Mouse (Mus musculus) embryo, embryonic 10.5 days (tissue): ENCODE results near the gene Cspg5.

Experiments used
- DNase-seq: peaks from one replicate; pipeline ENCODE4 v3.0.0-alpha.2; 2015; ENCODE audit warnings: low spot score

Gene Cspg5

GRCm38 (mm10) chr9:110250776-110251175, 7.2 kb downstream of the Cspg5 start:
- no peak for DNase-seq

GRCm38 (mm10) chr9:110255407-110256019, 11.9 kb downstream of the Cspg5 start:
- peak; percentile 85 for DNase-seq

GRCm38 (mm10) chr9:110258646-110259045, 15.1 kb downstream of the Cspg5 start:
- DNase-seq: no peak

DNA sequence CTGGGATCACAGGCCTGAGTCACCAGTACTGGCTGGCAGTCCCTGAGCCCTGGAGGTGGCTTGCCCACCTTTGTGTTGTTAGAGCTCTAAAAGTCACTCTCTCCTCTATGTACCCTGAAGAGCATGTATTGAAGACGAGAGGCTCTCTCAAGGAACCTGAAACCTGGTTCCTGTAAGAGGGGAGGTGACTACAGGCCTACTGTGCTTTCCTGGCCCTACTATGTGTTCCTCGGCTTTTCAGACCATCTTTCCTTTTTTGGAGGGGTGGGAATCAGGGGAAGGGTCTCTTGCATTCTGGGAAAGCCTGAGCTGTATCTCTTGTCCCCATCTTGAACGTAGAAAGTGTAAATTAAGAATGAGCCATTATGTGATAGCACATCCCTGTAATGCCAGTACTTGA, 15.5 kb downstream of the Cspg5 start:
- DNase-seq: no peak

GRCm38 (mm10) chr9:110263181-110263580, 19.6 kb downstream of the Cspg5 start:
- no peak for DNase-seq

GRCm38 (mm10) chr9:110264991-110265390, 21.4 kb downstream of the Cspg5 start:
- no peak for DNase-seq

DNA sequence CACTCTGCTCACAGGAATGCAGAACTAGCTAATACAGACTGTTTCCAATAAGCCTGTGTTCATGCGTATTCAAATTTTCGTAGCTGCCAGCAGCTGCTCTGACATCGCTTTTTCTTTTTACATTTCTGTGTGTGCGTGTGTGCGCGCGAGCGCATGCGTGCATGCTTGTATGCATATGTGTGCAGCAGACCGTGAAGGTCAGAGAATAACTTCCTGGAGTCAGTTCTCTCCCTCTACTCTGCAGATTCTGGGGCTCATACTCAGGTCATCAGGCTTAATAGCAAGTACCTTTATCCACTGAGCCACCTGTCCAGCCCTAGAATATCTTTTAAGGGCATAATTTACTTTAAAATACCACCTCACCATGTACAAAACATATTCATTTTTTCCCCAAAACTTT, 24.8 kb downstream of the Cspg5 start:
- no peak for DNase-seq

DNA sequence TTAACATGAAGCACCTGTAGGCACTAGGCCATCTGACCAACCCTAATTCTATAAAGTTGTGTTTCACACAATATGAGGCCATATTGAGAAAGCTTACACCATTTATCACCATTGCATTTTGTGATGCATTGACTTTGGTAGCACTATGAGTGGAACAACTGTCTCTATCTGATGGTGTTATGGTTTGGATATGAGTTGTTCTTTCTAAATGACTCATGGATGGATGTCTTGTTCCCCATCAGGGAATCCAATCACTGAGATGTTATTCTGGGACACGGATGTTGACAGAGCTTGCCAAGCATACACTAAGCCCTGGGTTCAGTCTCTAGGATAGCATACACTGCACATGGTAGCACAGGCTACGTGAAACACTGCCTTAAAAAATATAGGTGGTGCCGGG, 28.7 kb downstream of the Cspg5 start:
- no peak for DNase-seq

DNA sequence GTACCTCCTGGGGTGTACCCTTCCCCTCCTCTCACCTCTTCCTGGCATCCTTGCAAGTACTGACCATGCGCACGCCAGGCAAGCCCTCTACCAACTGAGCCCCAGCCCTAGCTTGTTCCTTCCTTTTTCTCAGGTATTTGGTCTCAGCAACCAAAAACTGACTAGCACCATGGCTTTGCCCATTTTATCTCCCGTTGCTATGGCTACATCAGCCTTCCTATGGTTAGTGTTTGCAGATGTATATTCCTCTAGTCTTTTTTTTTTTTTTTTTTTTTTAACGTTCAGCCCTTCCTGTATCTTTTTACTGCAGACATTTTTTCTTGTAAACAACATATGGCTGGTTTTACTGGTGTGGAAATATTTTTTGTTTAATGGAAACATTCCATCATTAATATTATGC, 29.9 kb downstream of the Cspg5 start:
- DNase-seq: no peak

- no peak for DNase-seq
Measured at GRCm38 (mm10) chr9:110275882-110276281, 32.3 kb downstream of the Cspg5 start.

GRCm38 (mm10) chr9:110277431-110277881, 33.9 kb downstream of the Cspg5 start:
- no peak for DNase-seq

DNA sequence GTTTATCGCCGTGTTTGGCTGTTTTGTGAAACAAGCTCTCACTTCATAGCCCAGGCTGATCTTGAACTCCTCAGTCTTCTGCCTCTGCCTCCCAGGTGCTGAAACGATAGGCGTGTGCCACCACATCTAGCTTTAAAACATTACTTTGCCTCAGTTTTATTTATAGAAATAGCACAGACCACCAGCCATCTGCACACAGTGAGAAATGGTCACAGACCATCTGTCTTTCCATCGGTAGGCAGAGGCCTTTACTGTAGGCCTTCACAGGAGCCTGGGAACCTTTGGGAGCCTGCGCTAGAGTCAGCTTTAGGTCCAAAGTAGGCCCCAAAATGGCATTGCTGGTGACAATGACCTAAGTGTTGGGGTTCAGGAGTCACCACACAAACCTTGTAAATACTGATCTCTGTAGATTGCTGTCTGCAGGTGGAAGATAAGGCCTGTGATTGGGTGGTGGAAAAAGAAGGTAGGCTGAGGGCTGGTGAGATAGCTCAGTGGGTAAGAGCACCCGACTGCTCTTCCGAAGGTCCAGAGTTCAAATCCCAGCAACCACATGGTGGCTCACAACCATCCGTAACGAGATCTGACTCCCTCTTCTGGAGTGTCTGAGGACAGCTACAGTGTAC, 40.6 kb downstream of the Cspg5 start:
- DNase-seq: no peak

DNA sequence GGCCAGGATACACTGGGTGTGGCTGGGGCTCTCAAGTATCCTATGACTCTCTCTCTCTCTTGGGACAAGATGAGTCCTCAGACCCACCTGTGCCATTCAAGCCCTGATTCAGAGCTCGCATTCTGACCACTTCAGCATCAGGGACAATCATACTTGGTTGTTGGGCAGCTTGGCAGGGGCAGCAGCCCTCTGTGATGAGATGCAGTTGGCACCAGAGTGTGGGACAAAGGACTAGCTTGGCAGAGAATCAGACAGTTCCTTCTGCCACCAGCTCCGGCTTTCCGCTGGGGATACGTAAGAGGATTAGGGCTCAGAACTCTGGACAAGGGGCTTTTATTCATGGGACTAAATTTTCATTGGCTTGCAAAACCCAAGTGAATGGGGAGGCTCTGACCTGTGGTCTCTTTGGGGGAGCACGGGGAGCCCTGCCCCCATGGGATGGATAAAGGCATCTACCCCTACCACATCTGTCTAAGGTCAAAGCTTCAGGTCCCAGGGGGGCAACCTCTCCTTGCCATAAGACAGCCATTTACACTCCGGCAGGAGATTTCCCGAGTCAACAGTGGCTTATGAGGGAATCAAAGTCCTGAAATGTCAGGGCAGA, 43.8 kb downstream of the Cspg5 start:
- DNase-seq: no peak

DNA sequence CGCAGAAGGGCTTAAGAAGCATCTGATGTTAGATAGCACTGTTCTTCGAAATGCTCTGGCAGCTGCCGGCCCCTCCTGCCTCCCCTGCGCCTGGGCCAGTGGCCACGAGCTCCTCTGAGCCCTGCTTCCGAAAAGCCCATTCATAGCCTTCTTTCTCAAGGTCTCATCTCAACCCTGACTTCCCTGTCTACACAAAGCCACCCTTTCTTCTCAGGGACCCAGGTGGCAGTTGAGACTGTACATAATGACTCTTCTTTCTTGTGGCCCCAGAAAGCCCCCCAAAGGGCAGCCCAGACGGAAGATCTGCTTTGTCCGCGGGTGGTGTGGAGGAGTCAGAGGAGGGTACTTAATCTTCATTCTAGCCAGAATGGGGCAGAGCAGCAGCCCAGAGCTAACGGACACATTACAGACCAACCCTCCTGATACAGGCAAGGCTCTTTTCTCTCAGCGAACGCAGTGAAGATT, 49.7 kb downstream of the Cspg5 start:
- DNase-seq: no peak

DNA sequence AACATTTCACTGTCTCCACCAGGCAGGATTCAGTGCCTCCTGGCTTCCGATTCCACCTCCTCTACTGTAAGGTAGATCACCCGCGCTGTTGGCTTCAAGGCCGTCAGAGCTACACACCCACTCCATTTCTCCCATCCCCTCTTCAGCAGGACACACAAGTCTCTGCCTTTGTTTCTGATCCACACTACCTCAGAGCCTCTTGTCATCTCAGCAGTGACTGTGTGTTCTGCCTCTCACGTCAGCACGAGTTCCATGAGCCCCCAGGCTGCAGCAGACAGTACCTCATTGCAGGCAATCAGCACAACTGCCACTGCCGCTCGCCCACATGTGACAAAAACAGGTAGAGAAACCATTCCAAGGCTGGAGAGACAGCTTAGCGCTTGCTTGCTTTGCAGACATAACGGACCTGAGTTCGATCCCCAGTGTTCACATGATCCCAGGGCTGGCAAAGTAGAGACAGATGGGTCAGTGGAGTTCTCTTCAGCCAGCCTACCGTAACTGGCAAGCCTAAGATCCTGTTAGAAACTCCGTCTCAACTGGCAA, 50.4 kb downstream of the Cspg5 start:
- no peak for DNase-seq

GRCm38 (mm10) chr9:110294786-110295185, 51.2 kb downstream of the Cspg5 start:
- DNase-seq: no peak

DNA sequence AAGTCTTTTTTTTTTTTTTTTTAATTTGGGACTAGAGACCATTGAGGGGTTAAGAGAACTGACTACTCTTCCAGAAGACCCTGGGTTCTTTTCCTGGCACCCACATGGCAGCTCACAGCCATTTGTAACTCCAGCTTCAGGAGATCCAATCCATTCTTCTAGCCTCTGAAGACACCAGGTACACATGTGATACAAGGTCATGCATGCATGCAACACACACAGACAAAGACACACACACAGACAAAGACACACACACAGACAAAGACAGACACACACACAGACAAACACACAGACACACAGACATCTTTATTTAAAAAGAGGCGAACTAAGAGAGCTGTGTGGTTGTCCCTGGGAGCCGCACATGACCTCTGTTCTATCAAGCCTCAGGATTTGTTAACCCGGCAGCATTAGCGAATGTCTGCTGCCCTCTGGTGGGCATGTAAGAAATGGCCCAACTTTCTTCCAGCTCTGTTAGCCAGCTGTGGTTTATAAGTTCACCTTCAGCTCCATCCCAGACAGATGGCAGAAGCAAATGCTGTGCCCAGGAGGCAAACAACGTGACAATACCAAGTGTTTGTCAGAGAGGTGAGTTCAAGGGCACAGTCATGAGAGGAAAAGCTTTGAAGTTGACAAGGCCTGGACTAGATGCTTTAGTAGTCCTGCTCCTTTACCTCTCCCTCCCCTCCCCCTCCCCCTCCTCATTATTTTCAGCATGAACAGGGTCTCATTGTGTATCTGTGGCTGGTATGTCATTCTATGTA, 53.5 kb downstream of the Cspg5 start:
- DNase-seq: peak; percentile 95

DNA sequence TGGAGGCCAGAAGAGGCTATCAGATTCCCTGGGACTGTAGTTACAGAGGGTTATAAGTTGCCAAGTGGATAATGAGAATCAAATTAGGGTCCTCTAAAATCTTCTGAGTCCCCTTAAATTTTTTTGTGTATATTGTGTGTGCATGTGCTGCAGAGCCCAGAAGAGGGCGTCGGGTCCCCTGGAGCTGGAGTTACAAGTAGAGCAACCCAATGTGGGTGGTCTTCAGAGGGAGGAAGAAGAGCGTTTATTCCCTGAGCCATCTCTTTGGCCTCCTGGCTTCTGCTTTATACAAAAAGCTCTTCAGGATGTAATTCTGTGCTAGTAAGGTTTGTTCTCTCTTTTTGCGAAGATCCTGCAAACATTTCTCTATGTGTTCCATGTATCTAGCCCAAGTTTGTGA, 60.9 kb downstream of the Cspg5 start:
- peak; percentile 82 for DNase-seq

- peak; percentile 95 for DNase-seq
Measured at GRCm38 (mm10) chr9:110304969-110305651, 61.5 kb downstream of the Cspg5 start, which contains the start of gene Elp6. Elp6 (plus strand) TSS chr9:110305173.

DNA sequence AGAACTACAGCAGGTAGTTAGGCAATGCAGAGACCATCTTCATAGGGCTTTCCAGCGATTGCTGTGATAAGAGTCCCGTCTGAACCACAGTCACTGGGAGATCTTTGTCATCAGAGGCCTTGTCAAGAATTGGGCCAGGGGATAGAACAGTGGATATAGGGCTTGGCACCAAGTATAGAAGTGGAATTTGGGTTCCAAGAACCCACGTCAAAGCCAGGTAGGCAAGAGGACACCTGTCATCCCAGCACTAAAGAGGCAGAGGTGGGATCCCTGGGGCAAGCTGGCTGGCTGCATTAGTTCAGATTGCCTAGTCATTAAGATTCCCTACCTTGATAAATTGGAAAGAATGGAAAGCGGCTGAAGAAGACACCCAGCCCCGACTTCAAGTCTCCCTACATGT, 62.8 kb downstream of the Cspg5 start:
- DNase-seq: no peak
